Mouse (Mus musculus) adrenal gland, postnatal 4 days (tissue): Measurements from ENCODE around the gene Strip1. TPM values are rescaled to one million over a fixed set of nuclear protein-coding genes. Genes with fewer than 3 reads are reported as not detected.

Experiments used
- total RNA-seq, 2 experiments: library from RNA; stranded (reverse); gene quantifications; 2 replicates each; pipeline ENCODE4 v1.2.3; 2021

Strip1 gene
- total RNA-seq, 2 experiments from 2014 or later = 35.8 to 40.4 TPM

Other genes with a start within 250 kb of the Strip1 start
- gene Kcnc4, start 172.1 kb downstream of the Strip1 start, total RNA-seq = 10 to 100 TPM; 14.4 to 14.8 TPM
- 1 to 10 TPM; 3.7 to 3.8 TPM for gene Slc6a17, start 113.7 kb downstream of the Strip1 start, total RNA-seq
- gene Ubl4b, start 76.6 kb downstream of the Strip1 start, total RNA-seq = under 1 TPM in 1 of 2 experiments, not detected in 1; 0.22 TPM
- not detected for gene Alx3, start 36.7 kb downstream of the Strip1 start, total RNA-seq
- gene Gm10961, start 372 bp downstream of the Strip1 start, total RNA-seq = not detected
- 100 to 1,000 TPM; 171 to 173 TPM for gene Ahcyl1, start 64.9 kb upstream of the Strip1 start, total RNA-seq
- 10 to 100 TPM; 18.0 to 19.8 TPM for gene Csf1, start 128.8 kb upstream of the Strip1 start, total RNA-seq
- not detected for gene Eps8l3, start 245.5 kb upstream of the Strip1 start, total RNA-seq